Mouse (Mus musculus): ENCODE measurements around the gene Cct4.

Gene Cct4

DNA sequence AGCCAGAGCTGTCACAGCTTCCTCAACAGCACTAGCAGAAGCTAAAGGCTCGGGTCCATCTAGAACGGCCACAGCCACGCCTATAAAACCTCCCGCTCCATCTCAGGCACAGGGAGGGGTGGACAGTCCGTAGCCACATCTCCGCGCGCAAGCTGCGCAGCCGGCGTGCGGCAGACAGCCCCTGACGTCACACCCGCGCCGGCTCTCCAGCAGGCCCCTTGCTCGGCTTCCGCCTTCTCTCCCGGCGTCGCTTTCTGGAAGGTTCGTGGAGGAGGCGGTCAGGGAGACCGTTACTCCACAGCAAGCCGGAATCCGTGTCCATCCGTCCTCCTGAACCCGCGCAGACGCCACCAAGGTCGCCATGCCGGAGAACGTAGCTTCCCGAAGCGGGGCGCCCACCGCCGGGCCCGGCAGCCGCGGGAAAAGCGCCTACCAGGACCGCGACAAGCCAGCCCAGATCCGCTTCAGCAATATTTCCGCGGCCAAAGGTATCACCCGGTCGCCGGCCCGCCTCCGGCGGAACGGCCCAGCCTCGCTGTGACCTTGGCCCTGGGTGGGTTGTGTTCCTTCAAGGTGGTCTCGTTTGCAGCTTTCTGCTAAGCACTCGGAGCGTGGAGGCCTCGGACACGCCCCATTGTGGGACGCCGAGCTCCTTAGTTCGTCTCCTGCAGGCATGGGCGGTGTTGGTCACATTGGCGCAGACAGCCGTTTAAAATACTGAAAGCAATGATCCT, at the start of gene Cct4:
Gene Cct4 (plus strand): TSS at position 127 of the 734 bp plus-strand sequence.
- peak; percentile 73 for DNase-seq (ENCODE audit: low spot score)

- no peak for DNase-seq (ENCODE audit: low spot score)
Measured at GRCm38 (mm10) chr11:22949101-22949500, 41.2 kb upstream of the Cct4 start.

DNA sequence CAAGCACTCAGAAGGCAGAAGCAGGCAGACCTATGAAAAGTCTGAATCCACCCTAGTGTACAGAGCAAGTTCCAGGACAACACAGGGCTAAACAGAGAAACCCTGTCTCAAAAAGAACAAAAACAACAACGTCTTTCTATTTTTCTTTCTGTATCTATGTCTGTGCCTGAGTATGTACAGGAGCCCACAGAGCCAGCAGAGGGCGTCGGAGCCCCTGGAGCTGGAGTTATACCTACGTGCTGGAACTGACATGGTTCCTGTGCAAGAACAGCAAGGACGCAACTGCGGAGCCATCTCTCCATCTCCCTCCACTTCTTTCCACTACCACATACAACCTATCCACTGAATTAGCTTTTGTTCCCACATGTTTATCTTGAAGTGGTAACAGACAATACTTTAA, 40.2 kb upstream of the Cct4 start:
- DNase-seq (ENCODE audit: low spot score), result no peak

DNA sequence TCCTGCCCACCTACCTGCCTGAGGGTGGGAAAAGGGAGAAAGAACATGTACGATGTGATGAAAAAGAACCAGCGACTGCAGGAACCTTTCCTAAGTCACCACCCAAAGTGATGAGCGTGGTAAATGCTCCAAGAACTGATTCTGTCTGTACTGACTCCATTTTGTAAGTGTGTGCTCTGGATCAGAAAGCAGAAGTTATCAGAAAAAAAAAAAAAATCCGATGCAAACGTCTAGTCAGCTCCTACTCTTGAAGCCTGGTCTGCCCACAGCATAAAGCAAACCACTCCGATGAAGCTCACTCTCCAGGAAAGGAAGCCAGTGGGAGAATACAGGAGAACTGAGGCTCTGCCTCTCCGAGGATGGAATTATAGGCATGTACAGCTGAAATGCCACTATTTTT, 37.7 kb upstream of the Cct4 start:
- DNase-seq (ENCODE audit: low spot score), result no peak

GRCm38 (mm10) chr11:22956346-22956745, 34.0 kb upstream of the Cct4 start:
- DNase-seq (ENCODE audit: low spot score), result no peak

GRCm38 (mm10) chr11:22956830-22957229, 33.5 kb upstream of the Cct4 start:
- no peak for DNase-seq (ENCODE audit: low spot score)

DNA sequence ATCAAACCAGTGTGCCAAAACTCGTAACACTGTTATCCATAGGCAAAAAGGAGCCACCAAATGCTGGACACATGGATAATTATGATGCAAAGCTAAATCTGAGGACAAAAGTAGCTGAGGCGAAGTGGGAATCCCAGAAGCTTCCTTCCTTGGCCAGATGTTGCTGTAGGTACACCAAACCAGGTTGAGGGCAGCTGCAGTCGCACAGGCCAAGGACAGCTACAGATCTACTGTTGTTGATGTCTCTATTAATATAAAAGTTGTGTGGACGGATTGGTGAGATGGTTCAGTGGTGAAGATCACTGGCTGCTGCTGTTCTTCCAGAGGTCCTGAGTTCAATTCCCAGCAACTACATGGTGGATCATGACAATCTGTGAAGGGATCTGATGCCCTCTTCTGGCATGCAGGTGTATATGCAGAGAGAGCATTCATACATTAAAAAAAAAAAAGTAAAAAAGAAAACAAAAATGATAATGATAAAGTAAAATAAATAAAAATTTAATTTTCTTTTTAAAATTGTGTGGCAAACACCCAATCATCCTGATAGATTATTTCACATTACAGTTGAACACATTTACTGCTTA, 32.4 kb upstream of the Cct4 start:
- DNase-seq (ENCODE audit: low spot score), result no peak

GRCm38 (mm10) chr11:22962101-22962500, 28.2 kb upstream of the Cct4 start:
- DNase-seq (ENCODE audit: low spot score), result no peak

DNA sequence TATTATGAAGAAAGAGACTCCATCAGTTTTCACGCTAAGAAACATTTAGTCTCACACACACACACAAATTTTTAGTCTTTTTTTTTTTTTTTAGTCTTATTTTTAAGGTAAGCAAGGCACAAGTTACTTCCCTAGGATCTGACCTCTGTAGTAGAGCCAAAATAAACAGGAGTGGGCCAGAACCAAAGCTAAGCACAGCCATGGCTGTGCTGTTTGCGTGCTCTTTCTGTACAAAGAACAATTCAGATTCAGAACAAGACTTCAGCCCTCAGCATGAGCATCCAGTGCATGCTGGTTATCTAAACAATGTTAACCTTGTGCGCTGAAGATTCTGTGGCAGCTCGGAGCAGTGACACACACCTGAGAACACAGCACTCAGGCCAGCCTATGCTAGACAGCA, 25.9 kb upstream of the Cct4 start:
- DNase-seq (ENCODE audit: low spot score), result no peak

DNA sequence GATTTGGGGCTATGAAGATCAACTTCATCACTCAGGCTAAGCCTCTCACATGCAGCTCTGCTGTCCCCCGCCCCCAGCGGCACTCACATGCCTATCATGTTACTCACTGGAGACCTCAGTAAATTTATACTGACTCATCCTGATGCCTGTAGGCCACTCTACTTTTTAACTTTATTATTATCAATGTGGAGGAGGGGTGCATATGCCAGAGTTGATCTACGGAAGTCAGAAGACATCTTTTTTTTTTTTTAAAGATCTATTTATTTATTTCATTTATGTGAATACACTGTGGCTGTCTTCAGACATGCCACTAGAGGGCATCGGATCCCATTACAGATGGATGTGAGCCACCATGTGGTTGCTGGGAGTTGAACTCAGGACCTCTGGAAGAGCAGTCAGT, 24.8 kb upstream of the Cct4 start:
- no peak for DNase-seq (ENCODE audit: low spot score)

GRCm38 (mm10) chr11:22969486-22969885, 20.8 kb upstream of the Cct4 start:
- peak; percentile 50 for DNase-seq (ENCODE audit: low spot score)

DNA sequence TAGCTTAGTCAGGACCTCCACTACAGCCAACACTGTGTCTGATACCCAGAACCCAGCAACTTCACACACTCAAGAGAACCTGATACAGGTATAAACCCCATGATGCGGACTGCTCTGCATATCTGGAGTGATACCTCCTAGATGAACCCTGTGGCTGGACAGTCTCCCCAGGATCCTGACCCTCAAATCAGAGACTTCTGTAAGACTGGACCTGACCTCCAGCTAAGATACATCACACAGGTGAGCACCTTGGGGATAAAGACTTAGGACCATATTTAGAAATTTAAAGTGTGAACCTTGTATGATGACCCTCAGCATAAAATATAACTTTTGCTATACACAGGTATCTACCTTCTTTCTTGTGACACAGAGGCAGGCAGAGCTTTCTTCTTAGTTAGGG, 19.8 kb upstream of the Cct4 start:
- no peak for DNase-seq (ENCODE audit: low spot score)

DNA sequence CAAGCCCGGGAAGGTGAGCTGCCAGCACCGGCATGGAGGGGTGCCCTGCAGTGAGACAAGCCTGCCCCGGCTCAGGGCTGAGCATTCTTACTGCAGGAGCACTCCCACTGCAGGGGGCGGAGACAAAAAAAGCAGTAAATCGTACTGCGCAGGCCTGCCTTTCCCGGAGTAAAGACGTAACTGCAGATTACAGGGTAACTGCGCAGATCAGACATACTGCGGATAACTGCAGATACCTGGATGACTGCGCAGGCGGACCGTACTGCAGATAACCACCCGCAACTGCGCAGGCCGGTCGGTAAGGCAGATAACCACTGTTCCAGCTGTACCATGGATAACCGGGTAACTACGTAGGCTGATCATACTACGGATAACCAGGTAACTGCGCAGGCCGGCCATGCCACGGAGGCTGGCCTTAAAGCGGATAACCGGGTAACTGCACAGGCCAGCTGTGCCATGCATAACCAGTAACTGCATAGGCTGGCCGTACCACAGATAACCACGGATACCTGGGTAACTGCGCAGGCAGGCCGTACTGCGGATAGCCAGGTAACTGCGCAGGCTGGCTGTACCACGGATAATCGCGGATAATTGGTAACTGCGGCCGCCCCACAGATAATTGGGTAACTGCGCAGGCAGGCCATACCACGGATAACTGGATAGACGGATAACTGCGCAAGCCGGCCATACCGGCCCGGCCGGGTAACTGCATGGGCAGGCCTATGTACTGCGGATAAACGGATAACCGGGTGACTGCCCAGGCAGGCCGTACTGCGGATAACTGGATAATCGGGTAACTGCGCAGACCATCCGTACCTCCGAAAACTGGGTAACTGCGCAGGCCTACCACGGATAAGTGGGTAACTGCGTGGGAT, 18.2 kb upstream of the Cct4 start, which contains the start of gene Zrsr1:
Gene Zrsr1 (plus strand): TSS at position 171 of the 875 bp plus-strand sequence.
- DNase-seq (ENCODE audit: low spot score), result no peak

DNA sequence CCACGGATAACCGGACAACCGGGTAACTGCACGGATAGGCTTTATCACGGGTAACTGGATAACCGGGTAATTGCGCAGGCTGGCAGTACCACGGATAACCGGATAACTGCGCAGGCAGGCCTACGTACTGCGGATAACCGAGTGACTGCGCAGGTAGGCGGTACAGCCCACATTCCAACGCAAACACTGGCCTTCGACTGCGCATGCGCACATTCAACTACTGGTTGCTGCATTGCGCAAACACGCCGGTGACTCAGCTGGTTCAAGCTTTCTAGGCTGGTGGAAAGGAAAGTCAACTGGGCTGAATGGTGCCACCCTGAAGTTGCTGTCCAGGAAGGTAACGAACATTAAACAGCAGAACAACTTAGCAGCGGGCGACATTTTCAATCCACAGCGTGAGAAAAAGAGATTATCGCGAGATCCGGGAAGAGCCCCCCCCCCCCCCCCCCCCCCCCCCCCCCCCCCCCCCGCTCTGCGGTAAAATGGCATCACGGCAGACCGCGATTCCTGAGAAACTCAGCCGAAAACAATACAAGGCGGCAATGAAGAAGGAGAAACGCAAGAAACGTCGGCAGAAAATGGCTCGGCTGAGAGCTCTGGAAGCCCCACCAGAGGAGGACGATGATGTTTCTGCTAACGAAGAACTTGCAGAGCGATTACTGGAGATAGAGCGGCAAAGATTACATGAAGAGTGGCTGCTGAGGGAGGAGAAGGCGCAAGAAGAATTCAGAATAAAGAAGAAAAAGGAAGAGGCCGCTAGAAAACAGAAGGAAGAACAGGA, 17.4 kb upstream of the Cct4 start:
- DNase-seq (ENCODE audit: low spot score), result peak; percentile 77

- DNase-seq (ENCODE audit: low spot score), result no peak
Measured at GRCm38 (mm10) chr11:22973599-22973998, 16.7 kb upstream of the Cct4 start.

GRCm38 (mm10) chr11:22978215-22978614, 12.1 kb upstream of the Cct4 start:
- DNase-seq (ENCODE audit: low spot score), result no peak

DNA sequence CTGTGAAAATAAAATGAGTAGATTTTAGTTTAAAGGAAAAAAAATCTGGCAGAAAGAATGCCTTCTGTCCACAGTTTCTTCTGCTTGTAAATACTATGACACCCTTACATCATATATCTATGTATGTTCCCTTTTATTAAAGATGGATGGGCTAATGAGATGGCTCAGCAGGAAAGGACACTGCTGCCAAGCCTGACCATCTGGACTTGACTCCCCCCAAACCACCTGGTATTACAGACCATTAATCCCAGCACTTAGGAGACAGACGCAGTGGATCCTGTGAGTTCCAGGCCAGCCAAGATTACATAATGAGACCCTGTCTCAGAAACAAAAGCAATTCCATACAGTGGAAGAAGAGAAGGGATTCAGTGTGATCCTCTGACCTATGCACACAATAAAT, 11.6 kb upstream of the Cct4 start:
- no peak for DNase-seq (ENCODE audit: low spot score)

DNA sequence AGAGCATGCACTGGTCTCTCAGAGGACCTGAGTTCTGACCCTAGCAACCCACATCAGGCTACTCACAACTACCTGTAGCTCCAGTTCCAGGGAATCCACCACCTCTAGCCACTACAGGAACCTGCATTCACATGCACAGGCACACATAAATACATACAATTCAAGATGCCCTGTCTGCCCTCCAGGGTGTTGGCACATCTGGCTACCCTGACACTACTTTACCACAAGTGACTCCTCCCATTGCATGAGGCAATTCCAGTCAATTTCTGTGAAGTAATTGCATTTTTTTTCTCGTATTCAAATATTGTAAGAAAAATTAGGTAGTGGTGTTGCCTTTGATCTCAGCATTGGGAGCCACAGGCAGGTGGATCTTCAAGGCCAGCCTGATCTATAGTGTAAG, 11.1 kb upstream of the Cct4 start:
- DNase-seq (ENCODE audit: low spot score), result no peak

DNA sequence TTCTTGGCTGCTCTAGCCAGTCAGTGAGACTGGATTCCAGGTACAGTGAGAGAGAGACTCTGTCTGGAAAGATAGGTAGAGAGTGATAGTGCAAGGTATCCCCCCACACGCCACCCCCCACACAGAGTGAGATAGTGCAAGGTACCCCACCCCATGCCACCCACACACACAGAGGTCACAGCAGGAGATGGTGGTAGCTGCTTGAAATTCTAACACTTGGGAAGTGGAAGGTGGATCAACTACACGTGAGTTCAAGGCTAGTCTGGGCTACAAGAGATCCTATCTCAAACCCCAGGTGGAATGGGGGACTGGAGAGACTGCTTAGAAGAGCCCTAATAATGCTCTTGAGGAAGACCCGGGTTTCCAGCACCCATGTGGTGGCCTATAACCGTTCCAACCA, 9.3 kb upstream of the Cct4 start:
- no peak for DNase-seq (ENCODE audit: low spot score)

DNA sequence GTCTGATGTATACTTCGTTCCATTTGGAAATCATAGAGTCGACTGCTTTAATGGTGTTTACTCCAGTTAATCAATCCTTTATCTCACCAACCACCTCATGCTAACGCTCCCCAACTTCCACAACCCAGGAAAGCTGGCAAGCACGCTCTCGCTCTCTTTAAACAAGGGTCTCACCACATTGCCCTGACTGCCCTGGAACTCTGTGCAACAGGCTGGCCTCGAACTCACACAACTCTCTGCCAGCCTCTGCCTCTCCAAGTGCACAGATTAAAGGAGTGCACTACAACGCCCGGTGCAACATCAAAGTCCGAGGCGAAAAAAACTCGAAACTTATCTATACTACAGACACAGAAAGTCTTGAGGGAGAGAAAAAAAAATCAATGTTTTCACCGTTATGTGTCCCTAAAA, 8.8 kb upstream of the Cct4 start:
- DNase-seq (ENCODE audit: low spot score), result no peak

- DNase-seq (ENCODE audit: low spot score), result peak; percentile 91
Measured at GRCm38 (mm10) chr11:22981984-22982757, 8.1 kb upstream of the Cct4 start, which contains the start of the genes Gm28048 and Commd1. Gene Gm28048, minus strand, starts transcription at chr11:22982090. Gene Commd1, minus strand, starts transcription at chr11:22982382.

Measured in layer of hippocampus, adult 9-10 months (tissue).